Mouse (Mus musculus) ES-E14 (cell line): ENCODE results near the gene Chd4. TPM values are rescaled to one million over a fixed set of nuclear protein-coding genes. Genes with fewer than 3 reads are reported as not detected.
"Not testable (repeated sequence)": the region's sequence is repeated elsewhere in the genome, so short reads cannot be mapped to it uniquely, and the experiment has no call there.

ENCODE experiments used
- DNase-seq: peaks from one replicate; pipeline ENCODE4 v3.0.0-alpha.2; 2013; ENCODE audit warnings: low read depth, low spot score
- H3K27ac ChIP-seq: 2 replicates; pipeline ENCODE4 v1.5.1; 2012; ENCODE audit warnings: low read depth, mild to moderate bottlenecking, low read length, moderate library complexity, mixed read lengths; ENCODE audit not compliant: poor library complexity, insufficient read depth, severe bottlenecking
- H3K36me3 ChIP-seq: 2 replicates; pipeline ENCODE4 v1.6.1; 2012; ENCODE audit warnings: mild to moderate bottlenecking, low read length, moderate library complexity, mixed read lengths; ENCODE audit not compliant: control insufficient read depth, poor library complexity, insufficient read depth, severe bottlenecking
- H3K4me1 ChIP-seq, 2 experiments: fragments of 150-350 bp in 1 of 2; sonication (generic) in 1 of 2; 2 replicates each; pipeline ENCODE4 v1.6.1; 2012; ENCODE audit warnings: low read length in 2 of 2, mild to moderate bottlenecking in 1 of 2, mixed read lengths in 1 of 2; ENCODE audit not compliant: control insufficient read depth in 2 of 2, insufficient read depth in 2 of 2, poor library complexity in 1 of 2
- H3K4me3 ChIP-seq, 2 experiments: fragments of 150-350 bp in 1 of 2; sonication (generic) in 1 of 2; 2 replicates each; pipeline ENCODE4 v1.5.1; 2012; ENCODE audit warnings: low read length in 2 of 2, low read depth in 1 of 2, mild to moderate bottlenecking in 1 of 2, mixed read lengths in 1 of 2; ENCODE audit not compliant: insufficient read depth in 1 of 2, poor library complexity in 1 of 2, severe bottlenecking in 1 of 2
- H3K9ac ChIP-seq: 2 replicates; pipeline ENCODE4 v1.6.1; 2012; ENCODE audit warnings: low read depth, mild to moderate bottlenecking, low read length, mixed read lengths; ENCODE audit not compliant: poor library complexity, insufficient read depth, severe bottlenecking
- H3K9me3 ChIP-seq: fragments of 150-350 bp; sonication (generic); 2 replicates; pipeline ENCODE4 v1.6.1; 2012; ENCODE audit warnings: low read depth, mild to moderate bottlenecking, low read length; ENCODE audit not compliant: control insufficient read depth, insufficient read depth
- CHD2 ChIP-seq: IDR thresholded peaks from 2 replicates; pipeline ENCODE4 v1.6.1; 2014; ENCODE audit warnings: mild to moderate bottlenecking, low read depth, low read length, inconsistent platforms
- HCFC1 ChIP-seq: IDR thresholded peaks from 2 replicates; pipeline ENCODE4 v1.6.1; 2012; ENCODE audit warnings: low read length, inconsistent platforms, borderline replicate concordance; ENCODE audit not compliant: insufficient read depth
- MAFK ChIP-seq: IDR thresholded peaks from 2 replicates; pipeline ENCODE4 v1.6.1; 2014; ENCODE audit warnings: mild to moderate bottlenecking, low read depth, low read length, inconsistent platforms; ENCODE audit not compliant: insufficient read depth
- ZC3H11A ChIP-seq: IDR thresholded peaks from 2 replicates; pipeline ENCODE4 v1.6.1; 2012; ENCODE audit warnings: low read depth, mild to moderate bottlenecking, inconsistent platforms, low read length, borderline replicate concordance
- ZNF384 ChIP-seq: IDR thresholded peaks from 2 replicates; pipeline ENCODE4 v1.6.1; 2012; ENCODE audit warnings: low read depth, low read length, inconsistent platforms
- in situ Hi-C, 2 experiments: fragments of 600-800 bp; cut with MboI; formaldehyde crosslinking; loops; one replicate each; pipeline ENCODE4 v1.15.1; 2025; ENCODE audit warnings: low sequenced_read_pairs in 2 of 2, inconsistent platforms in 1 of 2; ENCODE audit not compliant: unreplicated experiment in 2 of 2
- total RNA-seq: library from RNA; depleted of rRNA; stranded (reverse); fragments of 300-350 nt; gene quantifications from 2 replicates; pipeline ENCODE4 v1.2.3, GENCODE M21; 2012

Gene Chd4
- total RNA-seq, 1 experiment, result 344 TPM

DNA sequence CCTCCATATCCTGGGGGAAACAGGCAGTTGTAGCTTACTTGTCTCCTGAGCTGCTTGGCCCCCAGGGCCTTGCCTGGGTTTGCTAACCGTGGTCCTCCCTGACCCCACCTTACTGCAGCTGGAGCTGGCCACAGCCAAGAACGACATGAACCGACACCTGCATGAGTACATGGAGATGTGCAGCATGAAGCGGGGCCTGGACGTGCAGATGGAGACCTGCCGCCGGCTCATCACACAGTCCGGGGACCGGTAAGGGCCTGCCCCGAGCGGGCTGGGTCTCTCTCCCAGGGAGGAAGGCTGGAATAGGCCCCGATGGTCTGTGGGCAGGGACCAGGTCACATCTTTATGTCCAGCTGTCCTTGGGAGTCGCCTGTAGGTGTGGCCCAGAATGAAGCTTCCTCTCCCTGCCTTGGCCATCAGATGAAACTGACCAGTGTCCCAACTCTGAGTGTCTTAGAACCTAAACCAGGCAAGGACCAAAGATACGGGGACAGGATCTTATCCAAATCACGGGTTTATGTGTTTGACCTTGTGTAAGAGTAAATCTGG is 63.2 kb downstream of the Chd4 start:
- Histone ChIP-seq H3K9me3 (no peaks in the 10 kb centered on the region), H3K4me1 (peaks cover 0 to 11% of the 10 kb centered on the region in 2 experiments; a peak in 2 of 4 replicates), H3K27ac (peak overlapping the region; percentile 8; the same call in 1 of the 2 replicates), H3K9ac (peak overlapping the region; percentile 9; the same call in 1 of the 2 replicates), H3K36me3 (peaks cover 22% of the 10 kb centered on the region), H3K4me3 (peak overlapping the region in 1 of 2 experiments; percentile 17; a peak in 1 of 4 replicates)
- no peak for DNase-seq
- in situ Hi-C loops, result no loop called here
- TF ChIP-seq ZC3H11A (no peak), ZNF384 (no peak), CHD2 (no peak), MAFK (no peak), HCFC1 (no peak)

DNA sequence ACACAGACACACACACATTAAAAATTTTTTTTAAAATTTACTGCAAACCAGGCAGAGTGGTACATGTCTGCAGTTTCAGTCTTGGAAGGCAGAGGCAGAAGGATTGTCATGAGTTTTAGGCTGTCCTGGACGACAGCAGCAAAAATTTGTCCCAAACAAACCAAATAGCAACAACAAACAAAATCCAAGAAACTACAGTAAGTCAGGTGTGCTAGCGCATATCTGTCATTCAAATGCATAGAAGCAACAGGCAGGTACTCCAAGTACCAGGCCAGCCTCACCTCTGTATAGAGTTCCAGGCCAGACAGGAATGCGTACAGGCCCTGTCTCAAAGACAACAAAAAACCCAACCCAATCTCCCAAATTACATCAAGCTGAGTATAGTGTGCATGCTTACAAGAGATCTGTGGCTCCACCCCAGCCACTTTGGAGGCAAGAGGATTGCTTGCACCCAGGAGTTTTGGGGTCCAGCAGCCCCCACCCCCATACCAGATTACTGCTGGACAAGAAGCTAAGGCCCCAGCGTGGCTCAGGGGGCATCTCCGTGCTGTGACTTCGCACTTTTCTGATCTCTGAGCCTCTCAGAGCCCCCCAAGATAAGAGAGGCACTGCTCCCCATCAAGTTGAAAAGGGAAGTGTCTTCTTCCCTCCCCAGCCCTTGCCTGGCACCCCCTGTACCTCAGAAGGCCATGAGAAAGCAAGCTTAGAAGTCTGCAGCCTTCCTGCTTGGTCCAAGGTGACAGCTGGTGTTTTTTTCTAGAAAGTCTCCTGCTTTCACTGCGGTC is 64.2 kb downstream of the Chd4 start:
- H3K9ac ChIP-seq, result peak overlapping the region; percentile 50
- in situ Hi-C loops, result no loop called here
- H3K4me1 ChIP-seq, result peaks cover 0 to 11% of the 10 kb centered on the region in 2 experiments; a peak in 2 of 4 replicates

GRCm38 (mm10) chr6:125160558-125160853 is 64.7 kb downstream of the Chd4 start:
- Histone ChIP-seq H3K27ac (peak overlapping the region; percentile 87), H3K4me1 (peaks cover 0 to 11% of the 10 kb centered on the region in 2 experiments; a peak in 2 of 4 replicates), H3K4me3 (peak overlapping the region in 1 of 2 experiments; percentile 6; a peak in 2 of 4 replicates), H3K9ac (peak overlapping the region; percentile 50), H3K36me3 (peaks cover 35% of the 10 kb centered on the region), H3K9me3 (no peaks in the 10 kb centered on the region)
- DNase-seq, result no peak
- TF ChIP-seq ZC3H11A, result no peak
- no peak for TF ChIP-seq ZNF384
- no peak for TF ChIP-seq HCFC1
- no peak for TF ChIP-seq MAFK
- TF ChIP-seq CHD2, result no peak
- in situ Hi-C loops, result no loop called here

More for the DNA sequence above, 64.2 kb downstream of the Chd4 start:
- peaks cover 32% of the 10 kb centered on the region for H3K36me3 ChIP-seq
- TF ChIP-seq ZNF384, result no peak
- TF ChIP-seq MAFK, result no peak
- no peak for TF ChIP-seq HCFC1
- peak overlapping the region in 1 of 2 experiments; percentile 6; a peak in 2 of 4 replicates for H3K4me3 ChIP-seq
- peak overlapping the region; percentile 87 for H3K27ac ChIP-seq
- H3K9me3 ChIP-seq, result no peaks in the 10 kb centered on the region
- no peak for DNase-seq

DNA sequence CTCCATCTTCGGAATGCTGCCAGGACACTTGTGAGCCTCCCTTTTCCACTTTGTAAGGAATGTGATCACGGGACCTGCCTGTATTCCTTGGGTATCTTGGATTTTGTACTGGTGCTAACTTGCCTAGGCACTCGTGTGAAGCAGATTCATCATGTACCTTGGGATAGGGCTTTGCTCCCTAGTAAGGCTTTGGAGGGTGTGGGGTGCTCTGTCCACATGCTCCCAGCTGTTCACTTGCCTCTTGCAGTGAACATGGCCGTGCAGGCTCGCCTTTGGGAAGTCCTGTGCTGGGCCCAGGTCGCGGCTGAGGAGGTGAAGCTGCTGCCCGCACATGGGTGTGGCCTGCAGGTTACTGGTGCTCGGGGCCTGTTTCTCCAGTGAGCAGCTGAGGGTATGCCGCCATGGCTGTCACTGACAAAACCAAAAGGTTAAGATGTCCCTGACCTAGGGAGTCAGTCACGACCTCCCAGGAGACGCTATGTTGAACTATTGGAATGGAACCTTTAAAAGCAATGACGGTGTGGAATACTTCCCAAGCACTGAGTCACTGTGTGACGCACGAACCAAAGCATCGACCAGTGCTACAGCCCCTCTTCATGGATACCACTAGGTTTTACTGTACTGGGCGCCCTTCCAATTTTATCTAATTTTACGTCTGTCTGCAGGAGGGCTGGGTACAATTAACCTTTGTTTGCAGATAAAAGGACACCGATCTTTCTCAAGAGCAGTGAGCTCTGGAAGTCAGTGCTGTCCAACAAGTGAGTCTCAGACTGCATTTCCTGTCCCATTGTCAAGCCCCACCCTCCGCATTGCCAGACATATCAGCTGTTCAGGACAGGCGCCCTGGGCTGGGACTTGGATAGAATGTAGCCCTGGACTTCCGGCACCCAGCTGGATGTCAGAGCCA is 65.3 kb downstream of the Chd4 start:
- TF ChIP-seq HCFC1, result 0 out of 2 replicates have a peak, but pooled peaks have one; percentile 56
- TF ChIP-seq MAFK, result no peak
- peak; percentile 55 for TF ChIP-seq CHD2
- Histone ChIP-seq H3K27ac (peak overlapping the region; percentile 87), H3K9me3 (no peaks in the 10 kb centered on the region), H3K36me3 (peaks cover 35% of the 10 kb centered on the region), H3K9ac (peak overlapping the region; percentile 50), H3K4me1 (peaks cover 0 to 11% of the 10 kb centered on the region in 2 experiments; a peak in 2 of 4 replicates), H3K4me3 (peak overlapping the region in 1 of 2 experiments; percentile 0; a peak in 1 of 4 replicates)
- DNase-seq, result peak; percentile 84
- in situ Hi-C loops, result no loop called here

GRCm38 (mm10) chr6:125161971-125162370 is 66.2 kb downstream of the Chd4 start:
- H3K27ac ChIP-seq, H3K9ac ChIP-seq, in situ Hi-C loops, DNase-seq, H3K9me3 ChIP-seq: not testable (repeated sequence)
- peaks cover 35% of the 10 kb centered on the region for H3K36me3 ChIP-seq
- H3K4me3 ChIP-seq, result peak overlapping the region in 1 of 2 experiments; percentile 8; a peak in 1 of 4 replicates
- H3K4me1 ChIP-seq, result peaks cover 0 to 11% of the 10 kb centered on the region in 2 experiments; a peak in 2 of 4 replicates

DNA sequence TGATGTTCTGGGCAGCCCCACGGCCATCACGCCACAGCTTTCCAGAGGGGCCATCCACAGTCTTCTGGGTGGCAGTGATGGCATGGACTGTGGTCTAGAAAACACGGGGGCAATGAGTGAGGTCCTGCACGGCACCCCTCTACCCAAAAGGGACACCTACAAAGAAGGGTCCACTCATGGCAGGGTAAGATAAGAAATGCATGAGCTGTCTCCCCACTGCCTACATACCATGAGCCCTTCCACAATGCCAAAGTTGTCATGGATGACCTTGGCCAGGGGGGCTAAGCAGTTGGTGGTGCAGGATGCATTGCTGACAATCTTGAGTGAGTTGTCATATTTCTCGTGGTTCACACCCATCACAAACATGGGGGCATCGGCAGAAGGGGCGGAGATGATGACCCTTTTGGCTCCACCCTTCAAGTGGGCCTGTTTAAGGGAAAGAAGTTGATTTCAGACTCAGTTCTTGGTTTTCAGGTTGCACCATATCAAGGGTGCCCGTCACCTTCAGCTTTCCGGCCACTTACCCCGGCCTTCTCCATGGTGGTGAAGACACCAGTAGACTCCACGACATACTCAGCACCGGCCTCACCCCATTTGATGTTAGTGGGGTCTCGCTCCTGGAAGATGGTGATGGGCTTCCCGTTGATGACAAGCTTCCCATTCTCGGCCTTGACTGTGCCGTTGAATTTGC is 67.0 kb downstream of the Chd4 start:
- H3K9me3 ChIP-seq, H3K27ac ChIP-seq, H3K9ac ChIP-seq, in situ Hi-C loops, DNase-seq: not testable (repeated sequence)
- Histone ChIP-seq H3K4me1 (peaks cover 0 to 14% of the 10 kb centered on the region in 2 experiments; a peak in 2 of 4 replicates), H3K4me3 (peak overlapping the region in 1 of 2 experiments; percentile 99; a peak in 2 of 4 replicates), H3K36me3 (peaks cover 40% of the 10 kb centered on the region)
